Mouse (Mus musculus) limb, embryonic 10.5 days (tissue): ENCODE results near the gene Cidec. TPM values are rescaled to one million over a fixed set of nuclear protein-coding genes. Genes with fewer than 3 reads are reported as not detected.

Experiments used
- DNase-seq: peaks from one replicate; pipeline ENCODE4 v3.0.0-alpha.2; 2017; ENCODE audit warnings: low spot score
- H3K27ac ChIP-seq: fragments of 300-500 bp; sonication (generic); 2 replicates; pipeline ENCODE4 v1.5.1; 2016; ENCODE audit warnings: mild to moderate bottlenecking
- H3K27me3 ChIP-seq: fragments of 300-500 bp; sonication (generic); 2 replicates; pipeline ENCODE4 v1.6.1; 2016; ENCODE audit warnings: low read depth, mild to moderate bottlenecking; ENCODE audit not compliant: poor library complexity, severe bottlenecking
- H3K36me3 ChIP-seq: fragments of 300-500 bp; sonication (generic); 2 replicates; pipeline ENCODE4 v1.6.1; 2016; ENCODE audit warnings: mild to moderate bottlenecking, moderate library complexity
- H3K4me1 ChIP-seq: fragments of 300-500 bp; sonication (generic); 2 replicates; pipeline ENCODE4 v1.6.1; 2016
- H3K4me3 ChIP-seq: fragments of 300-500 bp; sonication (generic); 2 replicates; pipeline ENCODE4 v1.5.1; 2016; ENCODE audit warnings: mild to moderate bottlenecking, moderate library complexity
- H3K9me3 ChIP-seq: fragments of 300-500 bp; sonication (generic); replicated peaks from 2 replicates; pipeline ENCODE4 v1.6.1; 2016; ENCODE audit warnings: mild to moderate bottlenecking
- WGBS: fragments of 180-500 bp; shearing (Covaris S2); methylation state at CpG from one replicate; pipeline ENCODE4 v1.1.7; 2016; 5-methylcytosine and 5-hydroxymethylcytosine counted together
- polyA plus RNA-seq: library from polyadenylated mRNA; unstranded; fragments of >200 nt; fragmentation: Nextera tagmentation; extraction: Ambion mirVana; gene quantifications from 2 replicates; pipeline ENCODE4 v1.2.1, GENCODE M21; 2016

The Cidec gene
- polyA plus RNA-seq, 1 experiment from 2014 or later, result not detected

GRCm38 (mm10) chr6:113441147-113441680, 5.7 kb upstream of the Cidec start:
- Histone ChIP-seq H3K36me3 (peaks cover 8% of the 10 kb centered on the region), H3K4me1 (peaks cover 9% of the 10 kb centered on the region), H3K27ac (no peak overlapping the region), H3K9me3 (no peaks in the 10 kb centered on the region), H3K27me3 (no peaks in the 10 kb centered on the region), H3K4me3 (no peak overlapping the region)
- DNase-seq, result peak; percentile 83
- 59% methylated on average over 7 of the region's 7 CpGs for WGBS

GRCm38 (mm10) chr6:113440686-113441085, 5.1 kb upstream of the Cidec start:
- 87% methylated on average over 3 of the region's 3 CpGs for WGBS
- no peak for DNase-seq
- Histone ChIP-seq H3K27me3 (no peaks in the 10 kb centered on the region), H3K9me3 (no peaks in the 10 kb centered on the region), H3K4me1 (peaks cover 9% of the 10 kb centered on the region), H3K27ac (no peak overlapping the region), H3K36me3 (peaks cover 5% of the 10 kb centered on the region), H3K4me3 (no peak overlapping the region)

GRCm38 (mm10) chr6:113438721-113439430, 3.3 kb upstream of the Cidec start:
- DNase-seq, result no peak
- Histone ChIP-seq H3K4me3 (no peak overlapping the region), H3K9me3 (no peaks in the 10 kb centered on the region), H3K27ac (no peak overlapping the region), H3K27me3 (no peaks in the 10 kb centered on the region), H3K4me1 (peaks cover 9% of the 10 kb centered on the region), H3K36me3 (no peaks in the 10 kb centered on the region)
- WGBS, result 67% methylated on average over 12 of the region's 12 CpGs

DNA sequence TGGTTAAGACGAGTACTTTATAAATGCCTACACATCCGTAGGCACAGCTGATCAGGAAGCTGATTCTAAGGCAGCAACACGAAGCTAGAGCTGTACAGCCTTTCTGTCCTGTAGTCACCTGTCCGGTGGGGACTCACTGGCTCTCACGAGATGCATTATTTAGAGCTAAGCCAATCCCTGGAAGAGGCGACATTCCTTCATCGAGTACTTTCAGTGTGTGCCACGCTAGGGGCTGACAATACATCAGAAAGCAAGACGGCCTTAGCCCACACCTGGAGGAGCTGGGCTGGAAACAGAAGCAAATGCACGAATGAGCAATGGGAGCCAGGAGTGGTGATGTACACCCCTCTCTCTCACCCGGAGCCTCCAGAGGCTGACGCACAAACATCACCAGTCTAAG, 1.6 kb upstream of the Cidec start:
- no peak for DNase-seq
- H3K4me1 ChIP-seq, result 0 out of 2 replicates have a peak, but pooled peaks cover 3% of the 10 kb centered on the region
- no peaks in the 10 kb centered on the region for H3K27me3 ChIP-seq
- 80% methylated on average over 12 of the region's 12 CpGs for WGBS
- H3K9me3 ChIP-seq, result no peaks in the 10 kb centered on the region
- H3K27ac ChIP-seq, result no peak overlapping the region
- H3K36me3 ChIP-seq, result no peaks in the 10 kb centered on the region
- no peak overlapping the region for H3K4me3 ChIP-seq

GRCm38 (mm10) chr6:113434691-113435090, 869 bp downstream of the Cidec start:
- H3K4me1 ChIP-seq, result 0 out of 2 replicates have a peak, but pooled peaks cover 5% of the 10 kb centered on the region
- no peak overlapping the region for H3K27ac ChIP-seq
- H3K36me3 ChIP-seq, result no peaks in the 10 kb centered on the region
- DNase-seq, result no peak
- no peak overlapping the region for H3K4me3 ChIP-seq
- 72% methylated on average over 7 of the region's 7 CpGs for WGBS
- H3K27me3 ChIP-seq, result no peaks in the 10 kb centered on the region
- no peaks in the 10 kb centered on the region for H3K9me3 ChIP-seq

- no peak overlapping the region for H3K27ac ChIP-seq
- DNase-seq, result no peak
- H3K9me3 ChIP-seq, result no peaks in the 10 kb centered on the region
- 0 out of 2 replicates have a peak, but pooled peaks cover 5% of the 10 kb centered on the region for H3K4me1 ChIP-seq
- 86% methylated on average over 3 of the region's 3 CpGs for WGBS
- H3K4me3 ChIP-seq, result no peak overlapping the region
- no peaks in the 10 kb centered on the region for H3K27me3 ChIP-seq
- no peaks in the 10 kb centered on the region for H3K36me3 ChIP-seq
Observed at GRCm38 (mm10) chr6:113433661-113434060, 1.9 kb downstream of the Cidec start.

DNA sequence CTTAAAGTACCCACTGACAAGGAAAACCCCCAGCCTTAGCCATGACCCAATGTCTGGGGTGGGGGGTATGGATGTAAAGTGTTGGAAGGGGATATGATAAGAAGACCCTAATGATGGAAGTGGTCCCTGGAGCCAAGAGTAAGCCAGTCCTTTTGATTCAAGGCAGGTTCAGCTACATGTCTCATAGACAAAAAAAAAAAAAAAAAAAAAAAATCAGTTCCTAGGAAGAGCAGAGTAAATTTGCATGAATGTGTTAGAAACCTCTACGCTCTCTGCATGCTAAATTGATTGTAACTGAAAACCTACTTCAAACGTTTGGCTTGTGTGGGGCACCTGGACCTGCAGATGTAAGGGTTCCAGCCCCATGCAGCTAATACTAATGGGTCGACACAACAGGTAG, 3.8 kb downstream of the Cidec start:
- WGBS, result 70% methylated on average over 3 of the region's 3 CpGs
- no peaks in the 10 kb centered on the region for H3K36me3 ChIP-seq
- H3K27me3 ChIP-seq, result no peaks in the 10 kb centered on the region
- no peak overlapping the region for H3K27ac ChIP-seq
- 0 out of 2 replicates have a peak, but pooled peaks cover 5% of the 10 kb centered on the region for H3K4me1 ChIP-seq
- H3K9me3 ChIP-seq, result no peaks in the 10 kb centered on the region
- no peak for DNase-seq
- H3K4me3 ChIP-seq, result no peak overlapping the region

DNA sequence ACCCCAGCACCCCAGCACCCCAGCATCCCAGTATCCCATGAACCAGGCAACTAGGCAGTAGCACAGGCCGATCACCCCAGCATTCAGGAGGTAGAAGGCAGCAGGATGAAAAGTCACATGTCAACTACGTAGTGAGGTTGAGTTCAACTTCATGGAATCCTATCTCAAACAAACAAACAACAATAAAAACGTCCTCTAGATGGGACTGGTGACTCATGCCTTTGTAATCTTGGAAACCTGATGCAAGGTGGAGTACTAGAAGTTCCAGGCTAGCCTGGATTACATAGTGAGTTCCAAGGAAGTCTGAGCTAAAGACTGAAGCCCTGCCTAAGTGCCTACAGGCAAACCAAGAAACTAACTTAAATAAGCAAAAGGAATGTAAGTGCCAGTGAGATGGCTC, 4.7 kb downstream of the Cidec start:
- 61% methylated on average over 3 of the region's 3 CpGs for WGBS

DNA sequence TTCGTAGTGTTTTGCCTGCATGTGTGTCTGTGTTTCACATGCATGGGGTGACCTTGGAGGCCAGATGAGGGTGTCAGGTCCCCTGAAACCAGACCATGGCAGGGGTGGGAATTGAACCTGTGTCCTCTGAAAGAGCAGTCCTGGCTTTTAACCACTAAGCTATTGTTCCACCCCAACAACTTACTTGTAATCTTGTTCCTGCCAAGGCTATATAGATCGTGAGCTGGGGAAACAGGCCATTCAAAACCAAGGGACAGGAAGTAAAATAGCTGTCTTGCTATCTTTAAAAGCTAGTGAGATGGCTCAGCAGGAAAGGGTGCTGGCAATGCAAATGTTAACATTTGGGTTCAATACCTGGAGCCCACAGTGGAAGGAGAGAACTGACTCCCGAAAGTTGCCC, 5.6 kb downstream of the Cidec start:
- no peak overlapping the region for H3K27ac ChIP-seq
- DNase-seq, result no peak
- H3K4me1 ChIP-seq, result 0 out of 2 replicates have a peak, but pooled peaks cover 5% of the 10 kb centered on the region
- 80% methylated on average over 3 of the region's 3 CpGs for WGBS
- no peaks in the 10 kb centered on the region for H3K9me3 ChIP-seq
- H3K36me3 ChIP-seq, result no peaks in the 10 kb centered on the region
- no peaks in the 10 kb centered on the region for H3K27me3 ChIP-seq
- no peak overlapping the region for H3K4me3 ChIP-seq

More for the DNA sequence above, 4.7 kb downstream of the Cidec start:
- 0 out of 2 replicates have a peak, but pooled peaks cover 5% of the 10 kb centered on the region for H3K4me1 ChIP-seq
- H3K36me3 ChIP-seq, result no peaks in the 10 kb centered on the region
- H3K4me3 ChIP-seq, result no peak overlapping the region
- no peak for DNase-seq
- H3K27me3 ChIP-seq, result no peaks in the 10 kb centered on the region
- no peak overlapping the region for H3K27ac ChIP-seq
- H3K9me3 ChIP-seq, result no peaks in the 10 kb centered on the region

- Histone ChIP-seq H3K27ac (no peak overlapping the region), H3K9me3 (no peaks in the 10 kb centered on the region), H3K36me3 (no peaks in the 10 kb centered on the region), H3K4me1 (0 out of 2 replicates have a peak, but pooled peaks cover 5% of the 10 kb centered on the region), H3K27me3 (no peaks in the 10 kb centered on the region), H3K4me3 (no peak overlapping the region)
- no peak for DNase-seq
- WGBS, result 90% methylated on average over 16 of the region's 16 CpGs
Observed at GRCm38 (mm10) chr6:113428006-113428405, 7.6 kb downstream of the Cidec start.

DNA sequence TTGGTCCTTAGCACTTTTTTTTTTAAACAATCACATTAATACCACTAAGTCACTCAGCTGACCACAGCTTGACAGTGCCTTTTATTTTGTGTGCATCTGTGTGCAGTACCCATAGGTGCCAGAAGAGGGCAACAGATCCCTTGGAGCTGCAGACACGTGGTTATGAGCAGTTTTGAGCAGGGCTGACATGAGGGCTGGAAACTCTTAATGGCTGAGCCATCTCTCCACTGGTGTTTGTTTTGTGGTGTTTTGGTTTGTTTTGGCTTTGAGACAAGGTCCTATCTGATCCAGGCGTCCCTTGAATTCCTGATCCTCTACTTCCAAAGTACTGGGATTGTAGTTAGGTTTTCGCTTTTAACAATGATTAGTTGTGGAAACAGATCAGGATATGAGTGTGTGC, 8.2 kb downstream of the Cidec start:
- Histone ChIP-seq H3K36me3 (no peaks in the 10 kb centered on the region), H3K27me3 (no peaks in the 10 kb centered on the region), H3K4me1 (0 out of 2 replicates have a peak, but pooled peaks cover 4% of the 10 kb centered on the region), H3K9me3 (no peaks in the 10 kb centered on the region), H3K4me3 (no peak overlapping the region), H3K27ac (no peak overlapping the region)
- DNase-seq, result peak; percentile 62
- WGBS, result 70% methylated on average over 3 of the region's 3 CpGs

- no peak for DNase-seq
- H3K27me3 ChIP-seq, result no peaks in the 10 kb centered on the region
- no peak overlapping the region for H3K4me3 ChIP-seq
- no peaks in the 10 kb centered on the region for H3K36me3 ChIP-seq
- no peak overlapping the region for H3K27ac ChIP-seq
- 85% methylated on average over 4 of the region's 4 CpGs for WGBS
- no peaks in the 10 kb centered on the region for H3K4me1 ChIP-seq
- no peaks in the 10 kb centered on the region for H3K9me3 ChIP-seq
Observed at GRCm38 (mm10) chr6:113426696-113427095, 8.9 kb downstream of the Cidec start.

DNA sequence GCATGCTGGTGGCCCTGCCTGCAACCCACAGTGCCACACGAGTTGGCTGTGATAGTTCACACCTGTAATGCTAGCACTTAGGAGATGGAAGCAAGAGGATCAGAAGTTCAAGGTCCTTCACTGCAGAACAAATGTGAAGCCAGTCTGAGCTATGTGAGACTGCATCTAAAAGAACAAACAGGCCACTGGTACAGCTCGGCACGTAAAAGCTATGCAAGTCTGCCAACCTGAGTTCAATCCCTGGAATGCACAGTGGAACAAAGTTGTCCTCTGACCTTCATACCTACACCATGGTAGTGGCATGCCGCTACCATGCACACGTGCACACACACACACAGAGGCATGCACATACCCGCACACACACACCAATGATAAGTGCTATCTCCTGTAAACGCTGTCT, 11.4 kb downstream of the Cidec start:
- no peak for DNase-seq
- Histone ChIP-seq H3K27me3 (no peaks in the 10 kb centered on the region), H3K9me3 (no peaks in the 10 kb centered on the region), H3K4me3 (no peak overlapping the region), H3K4me1 (peaks cover 3% of the 10 kb centered on the region), H3K36me3 (no peaks in the 10 kb centered on the region), H3K27ac (no peak overlapping the region)
- WGBS, result 87% methylated on average over 7 of the region's 7 CpGs
